Comparison of ENCODE assay signal across 8 mouse cellular contexts in genomic region chr11:119602177-119602700, GRCm38 (mm10). TPM values are rescaled to one million over a fixed set of nuclear protein-coding genes. Genes with fewer than 3 reads are reported as not detected.
A peak's percentile ranks its signal among the peaks of the same experiment; 100 is the strongest.
DNase-seq lines count a peak whose midpoint lies in the region; ATAC-seq and TF ChIP-seq lines count a peak whose summit lies in the region.

No protein-coding gene starts in this region.

- H3K4me1 ChIP-seq in heart, embryonic 13.5 days: peaks cover 14% of the 10 kb centered on the region
- peaks cover 2% of the 10 kb centered on the region in 2 experiments; a peak in 1 of 4 replicates for H3K4me1 ChIP-seq in ES-E14 (ENCODE audit: control insufficient read depth in 2 of 2, insufficient read depth in 2 of 2, low read length in 2 of 2, poor library complexity in 1 of 2)
- peaks cover 8% of the 10 kb centered on the region; the same call in 1 of the 2 replicates for H3K4me1 ChIP-seq in forebrain, postnatal 0 days (ENCODE audit: insufficient read depth)

- H3K9me3 ChIP-seq in heart, embryonic 13.5 days: 0 out of 2 replicates have a peak, but pooled peaks cover 2% of the 10 kb centered on the region
- H3K9me3 ChIP-seq in ES-E14 (ENCODE audit: control insufficient read depth, insufficient read depth, low read depth, low read length): no peaks in the 10 kb centered on the region
- H3K9me3 ChIP-seq in forebrain, postnatal 0 days (ENCODE audit: low read length): no peaks in the 10 kb centered on the region

- peak overlapping the region; percentile 95 for H3K4me2 ChIP-seq in heart, embryonic 13.5 days
- H3K4me2 ChIP-seq in forebrain, postnatal 0 days (ENCODE audit: low read depth): peak overlapping the region; percentile 84

- H3K36me3 ChIP-seq in heart, embryonic 13.5 days: peaks cover 6% of the 10 kb centered on the region; the same call in 1 of the 2 replicates
- no peaks in the 10 kb centered on the region; the same call in 1 of the 2 replicates for H3K36me3 ChIP-seq in ES-E14 (ENCODE audit: control insufficient read depth, insufficient read depth, low read length, poor library complexity, severe bottlenecking)
- H3K36me3 ChIP-seq in forebrain, postnatal 0 days (ENCODE audit: insufficient read depth): no peaks in the 10 kb centered on the region

- no peak for DNase-seq in heart, postnatal 4 days
- no peak for DNase-seq in ES-E14 (ENCODE audit: low read depth, low spot score)
- DNase-seq in forebrain, postnatal 0 days: no peak
- DNase-seq in lung, postnatal 36 days: peak; percentile 12
- no peak for DNase-seq in gastrocnemius, postnatal 25 days
- DNase-seq in urinary bladder, postnatal 4 days (ENCODE audit: low spot score in 2 of 2): no peak
- no peak for DNase-seq in adrenal gland, adult (ENCODE audit: inconsistent age in 2 of 2, low spot score in 1 of 2)

- TF ChIP-seq CTCF in forebrain, postnatal 0 days (IDR thresholded peaks at IDR 0.05; ENCODE audit: low read depth): no peak

- ATAC-seq in heart, embryonic 13.5 days (ENCODE audit: extremely low read depth, insufficient number of reproducible peaks, low FRiP score, low TSS enrichment): no peak
- ATAC-seq in forebrain, postnatal 0 days: peak; percentile 23; the same call in 1 of the 2 replicates

- 38% methylated on average over 10 of the region's 10 CpGs for WGBS in heart, embryonic 13.5 days
- 32% methylated on average over 10 of the region's 10 CpGs for WGBS in forebrain, postnatal 0 days

- H3K4me3 ChIP-seq in heart, embryonic 13.5 days: peak overlapping the region; percentile 99
- H3K4me3 ChIP-seq in ES-E14 (ENCODE audit: insufficient read depth in 1 of 2, low read depth in 1 of 2, low read length in 2 of 2, poor library complexity in 1 of 2, severe bottlenecking in 1 of 2): peak overlapping the region in 1 of 2 experiments; percentile 92; a peak in 2 of 4 replicates
- peak overlapping the region; percentile 95 for H3K4me3 ChIP-seq in forebrain, postnatal 0 days (ENCODE audit: low read depth, low read length)

- H3K9ac ChIP-seq in heart, embryonic 13.5 days: peak overlapping the region; percentile 98
- no peak overlapping the region for H3K9ac ChIP-seq in ES-E14 (ENCODE audit: insufficient read depth, low read depth, low read length, poor library complexity, severe bottlenecking)
- peak overlapping the region; percentile 71; the same call in 1 of the 2 replicates for H3K9ac ChIP-seq in forebrain, postnatal 0 days

- H3K27me3 ChIP-seq in heart, embryonic 13.5 days (replicated peaks): no peaks in the 10 kb centered on the region
- no peaks in the 10 kb centered on the region for H3K27me3 ChIP-seq in forebrain, postnatal 0 days (ENCODE audit: insufficient read depth, low read length)

- in situ Hi-C loops in ES-E14 (cut with MboI; ENCODE audit: low sequenced_read_pairs in 2 of 2, unreplicated experiment in 2 of 2): no loop called here

- 0 out of 2 replicates have a peak overlapping the region, but pooled peaks have one; percentile 12 for H3K27ac ChIP-seq in heart, embryonic 13.5 days (replicated peaks)
- H3K27ac ChIP-seq in ES-E14 (ENCODE audit: insufficient read depth, low read depth, low read length, poor library complexity, severe bottlenecking): no peak overlapping the region
- H3K27ac ChIP-seq in forebrain, postnatal 0 days (ENCODE audit: low read depth, low read length): peak overlapping the region; percentile 51

TF ChIP-seq in ES-E14, 5 proteins besides CTCF, POLR2A, EP300 and RAD21:
- TF ChIP-seq MAFK (IDR thresholded peaks at IDR 0.05; ENCODE audit: insufficient read depth, low read depth, low read length): no peak
- TF ChIP-seq HCFC1 (IDR thresholded peaks at IDR 0.05; ENCODE audit: borderline replicate concordance, insufficient read depth, low read length): no peak
- TF ChIP-seq ZNF384 (IDR thresholded peaks at IDR 0.05; ENCODE audit: low read depth, low read length): peak; percentile 89

RNA-seq across cellular contexts. Expression of gene Rptor, which starts 0.5 kb away (rescaled TPM):
- polyA plus RNA-seq in heart, embryonic 13.5 days (2015; fragmentation: Nextera tagmentation; extraction: Ambion mirVana): 7.0 and 7.1 TPM in 2 replicates
- 10 to 100 TPM; 44.2 to 45.6 TPM for total RNA-seq in heart, postnatal 4 days (2021)
- total RNA-seq in ES-E14 (2012; rRNA removed): 59.7 and 61.6 TPM in 2 replicates
- total RNA-seq in forebrain, postnatal 0 days (2014; rRNA removed): 38.4 and 46.7 TPM in 2 replicates
- polyA plus RNA-seq in forebrain, postnatal 0 days (2015; fragmentation: Nextera tagmentation; extraction: Ambion mirVana): 5.0 and 8.0 TPM in 2 replicates
- 10 to 100 TPM; 23.7 to 24.8 TPM for total RNA-seq in gastrocnemius, postnatal 25 days (2021)

RNA-seq across cellular contexts. Expression of gene Nptx1, which starts 54.7 kb away (rescaled TPM):
- polyA plus RNA-seq in heart, embryonic 13.5 days (2015; fragmentation: Nextera tagmentation; extraction: Ambion mirVana): 0.66 and 0.75 TPM in 2 replicates
- total RNA-seq in heart, postnatal 4 days (2021): under 1 TPM; 0.50 to 0.74 TPM
- total RNA-seq in ES-E14 (2012; rRNA removed): 0.79 and 0.80 TPM in 2 replicates
- total RNA-seq in forebrain, postnatal 0 days (2014; rRNA removed): 10.0 and 14.2 TPM in 2 replicates
- polyA plus RNA-seq in forebrain, postnatal 0 days (2015; fragmentation: Nextera tagmentation; extraction: Ambion mirVana): 5.1 and 6.9 TPM in 2 replicates
- under 1 TPM; 0.08 to 0.19 TPM for total RNA-seq in gastrocnemius, postnatal 25 days (2021)
